Mouse (Mus musculus): ENCODE measurements around the gene Fgfr2.
"Not testable (repeated sequence)": the region's sequence is repeated elsewhere in the genome, so short reads cannot be mapped to it uniquely, and the experiment has no call there.

Fgfr2 gene

GRCm38 (mm10) chr7:130493346-130493745, 2629.8 kb downstream of the Fgfr2 start:
- DNase-seq, result no peak

- DNase-seq, result no peak
These were observed 2631.1 kb downstream of the Fgfr2 start for GRCm38 (mm10) chr7:130492026-130492425.

- DNase-seq, result peak in 1 of 2 experiments; percentile 4
These were observed 2644.1 kb downstream of the Fgfr2 start for GRCm38 (mm10) chr7:130479003-130479402.

DNA sequence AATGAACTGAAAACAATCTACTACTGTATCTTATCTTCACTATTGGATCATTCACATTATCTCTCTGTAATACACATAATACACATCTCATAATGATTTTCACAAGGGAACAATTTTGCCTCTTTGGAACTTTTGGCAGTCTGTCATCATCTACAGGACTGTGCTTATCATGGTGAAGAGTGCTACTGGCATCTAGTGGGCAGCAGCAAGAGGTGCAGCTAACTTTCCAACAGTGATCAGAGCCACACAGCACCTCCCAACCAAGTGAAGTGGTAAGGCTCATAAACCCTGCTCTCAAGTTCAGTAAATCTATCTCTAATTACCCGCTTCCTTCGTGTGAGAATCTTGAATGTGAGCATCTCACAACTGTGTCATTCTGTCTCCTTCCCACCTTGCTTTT, 2647.2 kb downstream of the Fgfr2 start:
- DNase-seq, result peak; percentile 51 to 57

GRCm38 (mm10) chr7:130473881-130474280, 2649.3 kb downstream of the Fgfr2 start:
- DNase-seq, result no peak

DNA sequence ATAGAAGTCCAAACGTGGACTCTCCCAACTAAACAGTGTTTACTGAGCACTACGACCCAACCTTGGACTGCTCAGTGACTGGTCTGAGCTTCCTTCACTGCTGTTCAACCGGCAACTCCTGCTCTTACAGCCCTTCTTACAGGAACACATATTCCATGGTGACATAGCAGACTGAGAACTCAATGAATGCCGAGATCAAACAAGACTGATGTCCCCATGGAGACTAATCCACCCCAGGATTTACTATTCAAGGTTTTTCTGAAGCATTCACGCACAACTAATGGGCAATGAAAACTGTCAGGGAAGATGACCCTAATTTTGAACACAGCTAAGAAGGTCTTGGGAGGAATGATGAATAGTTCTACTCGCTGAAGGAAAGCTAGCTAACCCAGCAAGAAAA, 2650.5 kb downstream of the Fgfr2 start:
- no peak for DNase-seq

GRCm38 (mm10) chr7:130471045-130471444, 2652.1 kb downstream of the Fgfr2 start:
- no peak for DNase-seq

GRCm38 (mm10) chr7:130455587-130456246, 2667.4 kb downstream of the Fgfr2 start:
- no peak for DNase-seq

- no peak for DNase-seq
These were observed 2668.9 kb downstream of the Fgfr2 start for GRCm38 (mm10) chr7:130454226-130454625.

- DNase-seq, result no peak
These were observed 2687.4 kb downstream of the Fgfr2 start for GRCm38 (mm10) chr7:130435776-130436175.

- no peak for DNase-seq
These were observed 2691.0 kb downstream of the Fgfr2 start for GRCm38 (mm10) chr7:130432141-130432540.

GRCm38 (mm10) chr7:130426586-130426985, 2696.6 kb downstream of the Fgfr2 start:
- peak in 1 of 2 experiments; percentile 6 for DNase-seq

DNA sequence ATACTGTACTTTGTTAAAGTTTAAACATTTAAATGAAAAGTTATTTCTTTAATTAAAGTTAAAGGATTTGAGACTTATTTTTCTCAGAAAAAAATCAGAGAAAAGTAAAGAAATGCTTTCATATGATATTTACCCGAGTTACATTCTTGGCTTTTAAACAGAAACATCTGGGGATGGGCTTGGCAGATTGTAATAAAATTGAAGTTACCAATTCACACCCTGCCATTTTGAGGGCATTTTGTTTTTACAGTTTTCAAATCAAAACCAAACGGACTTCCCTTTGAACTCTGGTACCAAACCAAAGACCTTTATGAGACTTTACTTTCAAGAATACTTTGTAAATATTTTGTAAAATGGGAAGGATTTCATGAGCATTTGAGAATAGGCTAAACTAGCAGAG, 2697.2 kb downstream of the Fgfr2 start:
- DNase-seq, result no peak

GRCm38 (mm10) chr7:130419961-130420360, 2703.2 kb downstream of the Fgfr2 start:
- no peak for DNase-seq

DNA sequence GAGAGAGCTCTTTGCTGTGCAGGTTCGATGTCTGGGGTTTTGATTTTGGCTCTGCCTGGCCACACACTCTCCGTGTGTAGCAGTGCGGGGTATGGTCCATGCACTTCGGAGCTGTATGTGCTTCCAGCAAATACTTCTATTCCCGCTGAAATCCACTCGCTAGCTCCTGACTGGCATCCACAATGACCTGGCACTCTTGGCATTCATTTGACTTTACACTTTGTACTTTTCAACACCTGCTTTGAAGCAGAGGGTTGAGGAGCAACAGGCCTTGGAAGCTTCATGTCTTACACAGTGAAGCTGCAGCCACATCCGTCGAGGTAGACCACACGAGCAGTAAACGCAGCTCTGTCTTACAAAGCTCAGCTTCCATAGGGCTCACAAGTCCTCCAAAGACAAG, 2715.5 kb downstream of the Fgfr2 start:
- DNase-seq, result no peak

DNA sequence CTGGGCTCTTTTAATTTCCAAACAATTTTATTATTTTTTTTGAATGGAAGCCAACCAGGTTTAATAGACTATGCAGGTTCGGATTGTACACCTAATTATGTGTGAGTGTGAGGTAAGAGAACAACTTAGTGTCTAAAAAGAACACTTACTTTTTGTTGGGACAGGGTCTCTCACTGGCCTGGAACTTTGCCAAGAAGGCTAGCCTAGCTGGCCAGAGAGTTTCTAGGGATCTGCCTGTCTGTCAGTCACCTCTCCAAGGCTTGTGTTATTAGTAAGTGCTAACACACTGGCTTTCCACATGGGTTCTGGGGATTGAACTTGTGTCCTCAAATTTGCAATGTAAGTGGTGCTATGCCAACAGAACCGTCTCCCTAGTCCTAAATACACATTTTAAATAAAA, 2719.8 kb downstream of the Fgfr2 start:
- no peak for DNase-seq

GRCm38 (mm10) chr7:130394697-130395096, 2728.5 kb downstream of the Fgfr2 start:
- no peak for DNase-seq

DNA sequence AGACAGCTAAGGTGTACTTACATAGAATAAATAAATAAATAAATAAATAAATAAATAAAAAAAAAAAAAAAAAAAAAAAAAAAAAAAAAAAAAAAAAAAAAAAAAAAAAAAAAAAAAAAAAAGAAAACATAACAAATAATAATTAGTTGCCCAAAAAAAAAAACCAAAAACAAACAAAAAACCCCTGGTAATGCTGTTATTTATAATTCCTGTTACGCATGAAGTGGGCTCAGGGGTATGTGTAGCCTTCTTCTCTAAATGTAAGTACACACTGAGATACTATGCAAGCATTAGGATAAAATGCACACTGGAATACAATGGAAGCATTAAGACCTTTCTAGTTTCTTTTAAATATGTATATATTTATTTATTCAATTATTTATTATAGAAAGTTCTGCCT, 2733.1 kb downstream of the Fgfr2 start:
- not testable (repeated sequence) for DNase-seq

DNA sequence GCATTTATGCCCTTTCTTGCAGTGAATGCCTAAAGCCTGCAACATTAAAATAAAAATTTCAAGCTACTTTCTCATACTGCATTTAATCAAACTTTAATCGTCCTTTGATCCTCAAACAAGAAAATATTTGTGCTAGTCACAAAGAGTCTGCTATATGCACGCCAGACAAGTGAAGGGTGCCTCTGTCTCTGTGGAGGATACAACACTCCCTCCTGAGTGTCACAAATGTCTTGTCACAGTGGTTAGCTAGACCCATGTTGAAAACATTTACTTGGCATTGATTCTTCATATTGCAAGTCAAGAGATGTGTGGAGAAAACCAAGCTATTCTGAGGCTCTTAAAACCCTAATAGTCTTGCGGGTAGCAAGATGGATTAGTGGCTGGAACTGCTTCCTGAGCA, 2736.8 kb downstream of the Fgfr2 start:
- no peak for DNase-seq

DNA sequence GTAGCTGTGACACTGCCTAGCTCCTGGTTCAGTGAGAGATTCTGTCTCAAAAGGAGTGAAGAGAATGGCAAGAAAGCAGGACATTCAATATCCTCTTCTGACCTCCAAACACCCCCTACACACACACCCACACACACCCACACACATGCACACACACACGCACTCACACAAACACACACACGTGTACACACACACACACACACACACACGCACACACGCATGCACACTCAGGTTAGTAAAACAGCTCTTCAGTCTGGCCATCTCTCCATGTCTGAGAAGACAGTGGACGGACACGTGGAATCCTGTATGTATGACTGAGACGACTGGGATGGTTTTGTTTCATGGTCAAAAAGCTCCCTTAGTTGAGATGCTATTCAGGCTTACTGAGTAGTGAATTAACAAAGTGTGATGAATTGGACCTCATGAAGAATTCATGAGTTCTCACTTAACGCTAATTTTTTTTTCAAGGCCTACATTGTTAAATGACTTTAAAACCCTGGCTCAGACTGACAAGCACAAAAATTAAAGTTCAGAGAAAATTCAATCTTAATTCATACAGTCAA, 2737.3 kb downstream of the Fgfr2 start:
- DNase-seq, result no peak

DNA sequence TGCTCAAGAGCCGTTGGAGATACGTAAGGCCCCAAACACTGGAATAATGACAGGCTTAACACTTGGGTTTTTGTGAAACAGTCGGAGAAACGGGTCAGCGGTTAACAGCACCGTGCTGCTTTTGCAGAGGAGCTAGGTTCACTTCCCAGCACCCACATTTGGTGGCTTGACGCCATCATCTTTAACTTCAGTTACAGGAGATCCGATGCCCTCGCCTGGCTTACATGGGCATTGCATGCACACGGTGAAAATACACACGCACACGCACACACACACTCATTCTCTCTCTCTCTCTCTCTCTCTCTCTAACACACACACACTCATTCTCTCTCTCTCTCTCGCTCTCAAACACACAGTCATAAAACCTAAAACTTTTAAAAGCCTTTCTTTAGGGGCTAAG, 2741.0 kb downstream of the Fgfr2 start:
- no peak for DNase-seq

- DNase-seq, result no peak
These were observed 2741.7 kb downstream of the Fgfr2 start for GRCm38 (mm10) chr7:130381387-130381951.

DNA sequence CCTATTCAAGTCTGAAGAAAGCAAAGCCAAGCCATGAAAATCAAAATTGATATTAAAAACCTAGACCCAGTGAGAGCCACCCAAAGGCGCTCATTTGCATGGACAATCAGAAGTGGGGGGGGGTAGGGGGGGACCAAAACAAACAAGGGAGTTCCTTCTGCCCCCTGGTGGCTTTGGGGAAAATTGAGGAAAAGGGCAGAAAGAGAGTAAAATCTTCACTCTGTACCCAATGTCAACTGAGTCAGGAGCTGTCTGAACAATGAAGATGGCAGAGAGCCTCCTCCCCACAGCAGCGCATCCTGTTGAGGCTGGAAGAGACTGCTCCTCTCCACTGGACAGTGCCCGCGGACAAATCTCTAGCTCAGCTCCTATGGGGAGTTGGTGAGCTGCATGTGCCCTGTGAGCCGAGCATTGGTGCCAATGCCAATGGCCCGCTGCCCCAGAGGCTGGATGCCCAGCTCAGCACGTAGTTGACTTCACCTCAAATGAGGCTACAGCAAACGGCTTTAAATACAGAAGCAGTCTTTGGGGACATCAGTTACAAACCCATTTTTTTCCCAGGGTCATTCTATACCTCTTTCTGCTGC, 2742.3 kb downstream of the Fgfr2 start:
- peak; percentile 37 to 46 for DNase-seq

- no peak for DNase-seq
These were observed 2742.8 kb downstream of the Fgfr2 start for GRCm38 (mm10) chr7:130380367-130380766.
